Comparison of ENCODE assay signal across 8 mouse cellular contexts in the genomic region with DNA sequence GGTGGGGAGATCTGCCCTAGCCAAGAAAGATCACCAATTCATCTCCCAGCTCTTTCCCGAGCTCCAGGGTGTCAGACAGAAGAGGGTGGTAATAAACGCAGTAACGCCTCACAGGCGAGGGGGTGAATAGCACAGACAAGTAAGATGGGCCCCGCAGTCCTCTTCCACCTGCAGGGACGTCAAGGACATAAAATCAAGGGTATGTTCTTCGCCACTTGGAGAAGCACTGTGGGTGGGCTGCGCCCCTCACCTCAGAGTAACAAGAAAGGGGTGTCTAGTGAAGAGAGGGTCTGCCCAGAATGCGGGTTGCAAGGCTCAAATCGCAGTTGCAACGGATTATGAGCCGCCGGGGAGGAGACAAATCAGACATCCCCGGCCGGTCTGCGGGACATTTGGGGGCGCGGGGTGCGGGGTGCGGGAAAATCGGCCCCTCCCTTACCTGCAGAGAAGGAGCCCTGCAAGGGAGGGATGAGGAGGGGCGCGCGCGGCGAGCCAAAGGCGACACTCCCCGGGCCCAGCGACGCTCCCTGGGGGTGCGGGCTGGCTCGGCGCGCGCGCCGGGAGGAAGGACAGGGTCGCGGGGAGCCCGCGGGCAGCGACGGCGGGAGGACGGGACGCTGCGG. TPM values are rescaled to one million over a fixed set of nuclear protein-coding genes. Genes with fewer than 3 reads are reported as not detected.
DNase-seq lines count a peak whose midpoint lies in the region; ATAC-seq and TF ChIP-seq lines count a peak whose summit lies in the region.

No protein-coding gene starts in this region.

- DNase-seq in heart, adult 11 months = peak; percentile 97
- DNase-seq in heart, postnatal 25 days (ENCODE audit: low spot score) = no peak
- peak; percentile 63 for DNase-seq in hindbrain, embryonic 11.5 days (ENCODE audit: low spot score)
- no peak for DNase-seq in stomach, postnatal 0 days (ENCODE audit: low spot score)
- DNase-seq in layer of hippocampus, postnatal 14 days (ENCODE audit: low spot score in 2 of 2) = no peak

- H3K9me3 ChIP-seq in hindbrain, embryonic 11.5 days (ENCODE audit: control insufficient read depth, low read length) = no peaks in the 10 kb centered on the region
- no peaks in the 10 kb centered on the region for H3K9me3 ChIP-seq in liver, embryonic 16.5 days (replicated peaks; ENCODE audit: control insufficient read depth, low read length)
- no peaks in the 10 kb centered on the region for H3K9me3 ChIP-seq in stomach, postnatal 0 days (ENCODE audit: control insufficient read depth, low read length)

- H3ac ChIP-seq in C2C12 (ENCODE audit: control insufficient read depth, insufficient read length, low read depth) = peak overlapping the region; percentile 81

- no peaks in the 10 kb centered on the region for H3K27me3 ChIP-seq in C2C12 (ENCODE audit: control insufficient read depth, insufficient read depth, insufficient read length)
- no peaks in the 10 kb centered on the region for H3K27me3 ChIP-seq in hindbrain, embryonic 11.5 days (ENCODE audit: control insufficient read depth, insufficient read depth, low read length)
- peaks cover 34% of the 10 kb centered on the region for H3K27me3 ChIP-seq in liver, embryonic 16.5 days (ENCODE audit: control insufficient read depth, insufficient read depth, low read depth, low read length)
- H3K27me3 ChIP-seq in stomach, postnatal 0 days (ENCODE audit: control insufficient read depth, insufficient read depth, low read length) = no peaks in the 10 kb centered on the region

- peak; percentile 17 for ATAC-seq in hindbrain, embryonic 11.5 days (ENCODE audit: low FRiP score)
- ATAC-seq in liver, embryonic 16.5 days (ENCODE audit: low read depth) = peak; percentile 45
- peak; percentile 25 for ATAC-seq in stomach, postnatal 0 days (ENCODE audit: low FRiP score, low TSS enrichment)

- TF ChIP-seq CTCF in C2C12 (IDR thresholded peaks at IDR 0.05; ENCODE audit: control insufficient read depth, insufficient read depth, insufficient read length) = no peak
- TF ChIP-seq CTCF in stomach, postnatal 0 days (IDR thresholded peaks at IDR 0.05; ENCODE audit: low read depth) = no peak

- intact Hi-C loops in heart, postnatal 25 days (cut with DNase I) = loop anchor here (2.0 kb wide), 1 partner anchor 41 kb away; a partner anchor contains a TSS

- H3K27ac ChIP-seq in brown adipose tissue, adult 24 weeks (replicated peaks; ENCODE audit: low read depth, low read length) = peak overlapping the region; percentile 32
- peak overlapping the region; percentile 93 for H3K27ac ChIP-seq in hindbrain, embryonic 11.5 days (ENCODE audit: low read depth, low read length)
- peak overlapping the region; percentile 77 for H3K27ac ChIP-seq in liver, embryonic 16.5 days (ENCODE audit: low read length)
- peak overlapping the region; percentile 91 for H3K27ac ChIP-seq in stomach, postnatal 0 days (replicated peaks)

- no peak for TF ChIP-seq EP300 in stomach, postnatal 0 days (optimal IDR thresholded peaks at IDR 0.05)

- peak overlapping the region; percentile 75 for H3K4me2 ChIP-seq in hindbrain, embryonic 11.5 days (replicated peaks; ENCODE audit: low read depth, low read length)
- H3K4me2 ChIP-seq in liver, embryonic 16.5 days (ENCODE audit: low read depth, low read length) = peak overlapping the region; percentile 89
- H3K4me2 ChIP-seq in stomach, postnatal 0 days (replicated peaks; ENCODE audit: low read depth) = peak overlapping the region; percentile 86

- H3K4me1 ChIP-seq in brown adipose tissue, adult 24 weeks (ENCODE audit: control insufficient read depth, insufficient read depth, insufficient read length, low read length) = peaks cover 37% of the 10 kb centered on the region
- H3K4me1 ChIP-seq in hindbrain, embryonic 11.5 days (replicated peaks; ENCODE audit: control insufficient read depth, insufficient read depth, low read length) = peaks cover 25% of the 10 kb centered on the region
- peaks cover 24% of the 10 kb centered on the region for H3K4me1 ChIP-seq in liver, embryonic 16.5 days (ENCODE audit: control insufficient read depth, low read depth, low read length)
- H3K4me1 ChIP-seq in stomach, postnatal 0 days (replicated peaks; ENCODE audit: control insufficient read depth, insufficient read depth) = peaks cover 16% of the 10 kb centered on the region

- under 1% methylated on average over 42 of the region's 47 CpGs for WGBS in hindbrain, embryonic 11.5 days
- WGBS in liver, embryonic 16.5 days (ENCODE audit: insufficient replicate concordance) = under 1% methylated on average over 38 of the region's 47 CpGs
- under 1% methylated on average over 35 of the region's 47 CpGs for WGBS in stomach, postnatal 0 days

- peak overlapping the region; percentile 92 for H3K9ac ChIP-seq in hindbrain, embryonic 11.5 days (ENCODE audit: low read depth, low read length)
- H3K9ac ChIP-seq in liver, embryonic 16.5 days (ENCODE audit: low read depth, low read length) = peak overlapping the region; percentile 82
- H3K9ac ChIP-seq in stomach, postnatal 0 days (ENCODE audit: low read length) = peak overlapping the region; percentile 95

- H3K79me3 ChIP-seq in C2C12 (ENCODE audit: low read depth) = peaks cover 2% of the 10 kb centered on the region

- peak overlapping the region; percentile 53 for H3K4me3 ChIP-seq in C2C12 (ENCODE audit: insufficient read depth, poor library complexity, severe bottlenecking)
- H3K4me3 ChIP-seq in brown adipose tissue, adult 24 weeks (ENCODE audit: insufficient read depth, low read depth, low read length) = peak overlapping the region; percentile 90
- H3K4me3 ChIP-seq in hindbrain, embryonic 11.5 days (ENCODE audit: low read depth, low read length) = peak overlapping the region; percentile 96
- H3K4me3 ChIP-seq in liver, embryonic 16.5 days (ENCODE audit: low read depth, low read length) = peak overlapping the region; percentile 79
- peak overlapping the region; percentile 93 for H3K4me3 ChIP-seq in stomach, postnatal 0 days (ENCODE audit: low read depth, low read length)

- H3K79me2 ChIP-seq in C2C12 (ENCODE audit: control insufficient read depth, insufficient read depth) = no peaks in the 10 kb centered on the region

- H3K36me3 ChIP-seq in C2C12 (ENCODE audit: control insufficient read depth, insufficient read depth) = no peaks in the 10 kb centered on the region
- no peaks in the 10 kb centered on the region for H3K36me3 ChIP-seq in hindbrain, embryonic 11.5 days (ENCODE audit: control insufficient read depth, insufficient read depth, low read length)
- H3K36me3 ChIP-seq in liver, embryonic 16.5 days (ENCODE audit: control insufficient read depth, insufficient read depth) = no peaks in the 10 kb centered on the region
- no peaks in the 10 kb centered on the region for H3K36me3 ChIP-seq in stomach, postnatal 0 days (ENCODE audit: control insufficient read depth, insufficient read depth, low read length)

TF ChIP-seq in C2C12, 6 proteins besides CTCF, POLR2A, EP300 and RAD21 (continues in another document):
- no peak for TF ChIP-seq USF1 (IDR thresholded peaks at IDR 0.05; ENCODE audit: low read depth)

RNA-seq across cellular contexts. Expression of a gene that starts 0.5 kb away (rescaled TPM):
- total RNA-seq in heart, postnatal 25 days (2021) = 100 to 1,000 TPM; 129 to 136 TPM
- polyA plus RNA-seq in C2C12 (2012; fragmentation: generic; extraction: Trizol) = 74.9 TPM
- 42.2 and 61.6 TPM in 2 replicates for polyA plus RNA-seq in brown adipose tissue, adult 24 weeks (2012; ENCODE audit: insufficient read depth, insufficient read length, missing spikeins)
- 32.2 and 36.6 TPM in 2 replicates for polyA plus RNA-seq in hindbrain, embryonic 11.5 days (2014; fragmentation: Nextera tagmentation; extraction: Ambion mirVana)
- 16.9 and 20.4 TPM in 2 replicates for polyA plus RNA-seq in liver, embryonic 16.5 days (2015; fragmentation: Nextera tagmentation; extraction: Ambion mirVana)
- polyA plus RNA-seq in stomach, postnatal 0 days (2015; fragmentation: Nextera tagmentation; extraction: Ambion mirVana) = 33.8 and 43.3 TPM in 2 replicates
- 100 to 1,000 TPM; 171 to 197 TPM for total RNA-seq in layer of hippocampus, postnatal 14 days (2021)

RNA-seq across cellular contexts. Expression of a gene that starts 19.2 kb away (rescaled TPM):
- under 1 TPM; 0.10 to 0.39 TPM for total RNA-seq in heart, postnatal 25 days (2021)
- 12.0 TPM for polyA plus RNA-seq in C2C12 (2012; fragmentation: generic; extraction: Trizol)
- polyA plus RNA-seq in brown adipose tissue, adult 24 weeks (2012; ENCODE audit: insufficient read depth, insufficient read length, missing spikeins) = not detected in 2 replicates
- polyA plus RNA-seq in hindbrain, embryonic 11.5 days (2014; fragmentation: Nextera tagmentation; extraction: Ambion mirVana) = 13.2 and 14.0 TPM in 2 replicates
- 13.2 and 13.8 TPM in 2 replicates for polyA plus RNA-seq in liver, embryonic 16.5 days (2015; fragmentation: Nextera tagmentation; extraction: Ambion mirVana)
- polyA plus RNA-seq in stomach, postnatal 0 days (2015; fragmentation: Nextera tagmentation; extraction: Ambion mirVana) = 2.2 and 2.7 TPM in 2 replicates
- total RNA-seq in layer of hippocampus, postnatal 14 days (2021) = under 1 TPM; 0.76 to 0.79 TPM

RNA-seq across cellular contexts. Expression of a gene that starts 39.1 kb away (rescaled TPM):
- under 1 TPM; 0.61 to 0.68 TPM for total RNA-seq in heart, postnatal 25 days (2021)
- not detected for polyA plus RNA-seq in C2C12 (2012; fragmentation: generic; extraction: Trizol)
- polyA plus RNA-seq in brown adipose tissue, adult 24 weeks (2012; ENCODE audit: insufficient read depth, insufficient read length, missing spikeins) = 0.48 and 1.0 TPM in 2 replicates
- 0.06 and 0.08 TPM in 2 replicates for polyA plus RNA-seq in hindbrain, embryonic 11.5 days (2014; fragmentation: Nextera tagmentation; extraction: Ambion mirVana)
- 0.04 TPM in 1 of 2 replicates, not detected in the other for polyA plus RNA-seq in liver, embryonic 16.5 days (2015; fragmentation: Nextera tagmentation; extraction: Ambion mirVana)
- 0.04 TPM in 1 of 2 replicates, not detected in the other for polyA plus RNA-seq in stomach, postnatal 0 days (2015; fragmentation: Nextera tagmentation; extraction: Ambion mirVana)
- under 1 TPM; 0.86 to 0.88 TPM for total RNA-seq in layer of hippocampus, postnatal 14 days (2021)

RNA-seq across cellular contexts. Expression of a gene that starts 40.0 kb away (rescaled TPM):
- total RNA-seq in heart, postnatal 25 days (2021) = 10 to 100 TPM; 40.3 to 41.8 TPM
- 40.4 TPM for polyA plus RNA-seq in C2C12 (2012; fragmentation: generic; extraction: Trizol)
- 41.4 and 51.7 TPM in 2 replicates for polyA plus RNA-seq in brown adipose tissue, adult 24 weeks (2012; ENCODE audit: insufficient read depth, insufficient read length, missing spikeins)
- 28.8 and 31.9 TPM in 2 replicates for polyA plus RNA-seq in hindbrain, embryonic 11.5 days (2014; fragmentation: Nextera tagmentation; extraction: Ambion mirVana)
- 7.7 and 8.2 TPM in 2 replicates for polyA plus RNA-seq in liver, embryonic 16.5 days (2015; fragmentation: Nextera tagmentation; extraction: Ambion mirVana)
- 19.2 and 19.4 TPM in 2 replicates for polyA plus RNA-seq in stomach, postnatal 0 days (2015; fragmentation: Nextera tagmentation; extraction: Ambion mirVana)
- 10 to 100 TPM; 49.2 to 49.5 TPM for total RNA-seq in layer of hippocampus, postnatal 14 days (2021)

RNA-seq across cellular contexts. Expression of a gene that starts 44.3 kb away (rescaled TPM):
- 10 to 100 TPM; 46.6 to 51.5 TPM for total RNA-seq in heart, postnatal 25 days (2021)
- 43.0 TPM for polyA plus RNA-seq in C2C12 (2012; fragmentation: generic; extraction: Trizol)
- polyA plus RNA-seq in brown adipose tissue, adult 24 weeks (2012; ENCODE audit: insufficient read depth, insufficient read length, missing spikeins) = 93.7 and 101 TPM in 2 replicates
- polyA plus RNA-seq in hindbrain, embryonic 11.5 days (2014; fragmentation: Nextera tagmentation; extraction: Ambion mirVana) = 76.0 and 80.1 TPM in 2 replicates
- polyA plus RNA-seq in liver, embryonic 16.5 days (2015; fragmentation: Nextera tagmentation; extraction: Ambion mirVana) = 51.2 and 52.5 TPM in 2 replicates
- 70.0 and 99.4 TPM in 2 replicates for polyA plus RNA-seq in stomach, postnatal 0 days (2015; fragmentation: Nextera tagmentation; extraction: Ambion mirVana)
- total RNA-seq in layer of hippocampus, postnatal 14 days (2021) = 10 to 100 TPM; 65.9 to 72.8 TPM

Comparison
In these comparisons a context has a peak if more than half of its experiments do, and no peak if none do; other contexts are left out.
1. DNase-seq: peak in heart, adult 11 months (single experiment) and hindbrain, embryonic 11.5 days (single experiment); none in heart, postnatal 25 days (single experiment), stomach, postnatal 0 days (single experiment) and layer of hippocampus, postnatal 14 days (0 of 2).
2. H3K27ac ChIP-seq: peak in every context shown above with its lines; median percentile 93 in hindbrain, embryonic 11.5 days; 91 in stomach, postnatal 0 days; 77 in liver, embryonic 16.5 days; 32 in brown adipose tissue, adult 24 weeks.
3. Peak in every context shown above with its lines, with median percentiles within 50 percentile points of each other: H3K4me3 ChIP-seq, ATAC-seq, H3K4me2 ChIP-seq and H3K9ac ChIP-seq.